Mouse (Mus musculus): ENCODE results near the gene Letmd1. TPM values are rescaled to one million over a fixed set of nuclear protein-coding genes. Genes with fewer than 3 reads are reported as not detected.
A peak's percentile ranks its signal among the peaks of the same experiment; 100 is the strongest.
"Not testable (repeated sequence)": the region's sequence is repeated elsewhere in the genome, so short reads cannot be mapped to it uniquely, and the experiment has no call there.

Letmd1 gene
- total RNA-seq, 2 experiments from 2014 or later: 10.2 to 23.2 TPM

DNA sequence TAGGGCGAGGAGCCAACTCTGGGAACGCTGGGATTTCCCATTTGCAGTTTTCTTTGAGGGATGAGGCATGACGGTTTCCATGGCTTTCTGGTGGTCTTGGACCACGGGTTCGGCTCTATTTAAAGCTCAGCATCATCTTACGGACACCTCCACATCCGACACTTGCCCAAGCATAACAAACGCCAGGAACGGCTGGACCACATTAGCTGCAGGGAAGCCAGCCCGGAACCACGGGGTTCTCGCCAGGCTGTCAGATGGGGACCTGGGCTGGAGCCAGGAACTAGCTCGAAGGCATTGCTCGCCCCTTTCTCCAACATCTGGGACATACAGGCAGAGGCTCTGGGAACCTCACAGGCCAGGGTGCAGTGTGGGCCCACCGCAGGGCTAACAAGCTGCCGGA is 17.6 kb upstream of the Letmd1 start:
- peak; percentile 70 to 74 for DNase-seq

DNA sequence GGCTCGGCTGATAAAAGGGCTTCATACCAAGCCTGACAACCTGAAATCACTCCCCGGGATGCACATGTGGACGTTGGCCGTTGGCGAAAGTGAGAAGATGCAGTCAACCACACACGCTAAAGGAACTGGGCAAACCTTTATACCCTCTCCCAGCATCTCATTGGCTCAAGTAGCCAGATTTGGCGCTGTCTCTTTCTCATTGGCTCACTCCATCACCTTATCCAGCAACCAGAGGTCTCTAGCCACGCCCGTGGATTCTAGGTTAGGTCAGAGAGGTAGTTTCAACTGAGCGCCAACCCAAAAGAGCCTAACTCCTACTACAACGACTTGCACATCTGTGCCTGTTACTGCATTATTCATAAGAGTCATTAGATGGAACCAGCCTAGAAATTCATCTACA is 16.3 kb upstream of the Letmd1 start:
- no peak for DNase-seq

DNA sequence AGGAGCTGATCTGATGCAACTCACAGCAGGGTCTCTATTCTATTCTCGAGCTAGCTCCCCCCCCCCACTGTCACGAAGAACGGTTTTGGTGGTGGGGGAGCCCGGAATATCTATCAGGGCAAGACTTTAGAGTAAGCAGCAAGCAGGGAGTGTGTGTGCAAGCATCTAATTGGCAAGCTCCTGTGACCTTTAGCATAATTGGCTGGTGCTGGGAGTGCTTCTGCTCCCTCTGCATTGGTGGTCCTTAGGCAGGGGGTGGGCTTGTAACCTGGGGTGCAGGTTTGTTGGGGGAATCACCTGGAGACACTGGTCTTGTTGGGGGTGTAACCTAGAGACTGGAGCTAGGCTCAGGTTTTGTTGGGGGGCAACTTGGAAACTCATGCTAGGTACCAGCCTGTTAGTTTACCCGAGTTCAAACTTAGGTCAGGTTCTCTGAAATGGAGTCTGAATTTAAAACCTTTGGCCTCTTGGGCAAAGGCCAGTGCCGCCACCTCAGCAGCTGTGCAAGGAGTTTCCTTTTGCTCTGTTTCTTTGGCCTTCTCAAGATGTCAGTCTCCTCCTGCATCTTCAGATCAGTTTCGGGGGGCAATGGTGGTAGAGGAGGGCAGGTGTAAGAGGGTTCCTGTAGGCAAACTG is 12.3 kb upstream of the Letmd1 start:
- no peak for DNase-seq

DNA sequence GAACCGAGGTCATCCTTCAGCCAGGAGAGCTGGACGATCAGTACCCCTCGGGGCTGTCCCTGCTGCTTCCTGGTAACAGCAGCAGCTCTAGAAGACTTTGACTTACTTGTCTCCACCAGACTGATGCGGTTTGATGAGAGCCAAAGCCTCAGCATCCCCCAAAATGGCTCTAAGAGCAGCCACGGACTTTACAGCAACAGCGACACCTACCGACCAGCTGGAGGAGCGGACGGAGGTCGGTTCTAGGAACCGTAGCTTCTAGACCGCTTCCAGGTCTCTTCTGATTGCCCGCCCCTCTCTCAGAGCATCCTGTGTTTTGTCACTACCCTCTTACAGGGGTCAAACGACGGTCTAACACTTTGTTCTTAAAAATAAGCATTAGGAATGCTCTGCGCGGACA is 11.5 kb upstream of the Letmd1 start:
- peak; percentile 59 to 85 for DNase-seq

DNA sequence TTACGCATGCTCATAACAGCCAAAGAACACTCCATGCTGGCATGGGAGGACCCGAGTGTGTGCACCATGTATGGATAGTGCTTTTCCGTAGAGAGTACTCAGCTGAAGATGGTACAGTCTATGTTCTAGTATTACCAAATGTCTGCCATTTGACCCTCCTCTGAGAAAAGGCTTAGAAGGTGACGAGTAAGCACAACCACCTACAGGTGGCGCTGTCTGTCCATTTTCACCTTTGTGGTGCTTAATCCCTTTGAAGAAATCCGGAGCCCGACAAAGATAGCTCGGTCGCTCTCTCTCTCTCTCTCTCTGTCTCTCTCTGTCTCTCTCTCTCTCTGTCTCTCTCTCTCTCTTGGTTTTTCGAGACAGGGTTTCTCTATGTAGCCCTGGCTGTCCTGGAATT is 10.8 kb upstream of the Letmd1 start:
- peak; percentile 50 to 69 for DNase-seq

DNA sequence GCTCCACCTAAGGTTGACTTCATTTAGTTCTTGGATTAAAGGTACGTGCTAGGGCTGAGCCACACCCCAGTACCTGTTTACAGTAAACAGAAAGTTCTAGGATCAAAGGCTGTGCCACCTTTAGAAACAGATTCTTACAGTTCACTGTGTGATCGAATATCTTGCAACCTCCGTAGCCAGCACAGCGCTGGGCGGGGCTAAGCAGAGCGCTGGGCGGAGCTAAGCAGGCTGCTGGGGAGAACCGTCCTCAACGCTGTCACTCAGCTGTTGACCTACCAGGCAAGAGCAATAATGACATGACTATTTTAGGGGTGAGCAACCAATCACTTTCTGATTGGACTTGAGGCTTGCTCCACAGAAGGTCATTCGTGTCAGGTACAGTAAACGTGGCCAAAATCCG is 7.9 kb upstream of the Letmd1 start:
- no peak for DNase-seq

DNA sequence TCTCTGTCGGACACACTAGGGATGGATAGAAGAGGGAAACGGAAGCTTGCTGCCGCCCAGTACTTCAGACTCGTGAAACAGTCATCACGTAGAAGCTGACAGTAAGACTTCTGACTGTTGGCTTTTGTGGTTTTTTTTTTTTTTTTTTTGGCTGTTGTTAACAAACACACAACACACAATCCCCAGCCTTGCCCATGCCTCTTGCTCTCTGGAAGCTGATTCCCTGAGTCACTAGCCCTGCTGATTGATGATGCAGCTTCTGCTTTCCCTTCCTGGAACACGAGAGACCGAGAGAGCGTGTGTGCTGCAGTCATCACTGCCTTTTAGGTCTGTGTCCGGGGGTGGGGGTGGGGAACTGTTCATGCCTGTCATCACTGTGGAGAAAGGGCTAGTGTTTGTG is 7.2 kb upstream of the Letmd1 start:
- DNase-seq: no peak

DNA sequence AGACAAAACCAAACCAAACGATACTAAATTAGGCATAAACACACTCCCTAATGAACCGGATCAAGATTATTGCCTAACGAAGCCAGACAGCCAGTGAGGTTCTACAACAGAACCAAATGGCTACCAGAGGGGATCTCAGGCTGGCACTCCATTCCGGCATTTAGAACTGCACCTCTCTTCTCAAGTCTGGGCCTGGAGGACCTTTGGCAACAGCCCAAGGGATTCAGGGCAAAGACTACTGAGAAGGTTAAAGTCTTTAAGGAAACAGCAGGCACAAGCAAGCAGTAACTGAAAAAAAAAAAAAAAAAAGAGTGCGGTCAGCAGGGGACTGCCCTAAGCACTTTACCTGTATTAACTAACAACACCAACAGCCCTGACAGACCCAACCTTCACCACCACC is 6.7 kb upstream of the Letmd1 start:
- no peak for DNase-seq

DNA sequence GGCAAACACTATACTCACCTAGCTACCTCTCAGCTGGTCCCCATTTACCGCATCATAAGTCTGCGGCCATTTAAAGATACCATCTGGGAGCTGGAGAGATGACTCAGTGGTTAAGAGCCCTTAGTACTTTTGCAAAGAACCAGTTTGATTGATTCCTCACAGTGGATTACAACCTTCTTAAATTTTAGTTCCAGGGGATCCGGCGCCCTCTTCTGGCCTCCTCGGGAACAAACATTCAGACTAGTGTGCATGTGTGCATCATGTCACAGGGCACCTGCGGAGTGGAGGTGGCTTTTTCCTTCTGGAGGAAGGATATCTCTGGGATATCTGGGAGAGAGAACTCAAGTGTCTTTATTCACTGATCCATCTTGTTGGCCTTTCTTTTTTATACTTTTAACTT is 5.1 kb upstream of the Letmd1 start:
- peak; percentile 28 to 79 for DNase-seq

DNA sequence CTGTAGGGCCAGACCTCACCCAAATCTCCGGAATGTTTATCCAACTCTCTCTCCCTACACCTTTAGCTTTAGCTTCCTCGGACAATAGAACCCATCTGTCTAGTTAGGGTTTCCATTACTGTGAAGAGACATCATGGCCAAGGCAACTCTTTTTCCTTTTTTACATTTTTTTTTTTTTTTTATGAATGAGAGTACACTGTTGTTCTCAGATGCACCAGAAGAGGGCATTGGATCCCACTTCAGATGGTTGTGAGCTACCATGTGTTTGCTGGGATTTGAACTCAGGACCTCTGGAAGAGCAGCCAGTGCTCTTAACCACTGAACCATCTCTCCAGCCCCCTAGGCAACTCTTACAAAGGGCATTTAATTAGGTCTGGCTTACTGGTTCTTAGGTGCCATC is 3.4 kb upstream of the Letmd1 start:
- no peak for DNase-seq

DNA sequence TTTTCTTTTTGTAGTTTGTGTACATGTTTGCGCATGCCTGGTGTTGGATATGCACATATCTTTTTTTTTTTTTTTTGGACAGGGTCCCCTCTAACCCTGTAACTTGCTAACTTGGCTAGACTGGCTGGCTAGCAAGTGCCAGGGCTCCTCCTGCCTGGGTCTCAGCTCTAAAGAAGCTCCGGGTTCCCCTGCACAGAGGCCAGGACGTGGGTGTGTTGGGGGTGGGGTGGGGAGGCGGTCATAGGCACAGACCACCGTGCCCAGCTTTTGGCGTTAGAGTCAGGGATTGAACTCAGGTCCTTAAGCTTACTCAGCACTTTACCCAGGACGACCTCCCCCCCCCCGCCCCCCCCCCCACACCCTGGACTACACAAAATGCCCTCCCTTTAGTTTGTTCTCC is 1.1 kb upstream of the Letmd1 start:
- DNase-seq: no peak

DNA sequence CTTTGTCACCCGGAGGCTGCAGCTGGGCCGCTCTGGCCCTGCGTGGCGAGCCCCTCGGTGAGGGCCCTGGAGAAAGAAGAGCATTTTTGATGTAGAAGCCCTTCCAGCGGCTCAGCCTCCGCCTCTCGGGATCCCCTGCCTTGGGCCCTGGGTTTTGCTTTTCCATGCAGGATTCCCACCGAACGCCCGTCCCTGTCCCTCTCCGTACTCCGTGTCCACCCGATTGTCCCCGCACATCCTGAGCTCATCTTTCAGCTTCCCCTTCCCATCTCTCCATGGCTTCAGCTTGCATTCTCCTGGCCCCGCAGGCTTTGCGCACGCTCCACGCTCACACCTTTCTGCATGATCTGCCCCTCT is 344 bp downstream of the Letmd1 start:
- DNase-seq: no peak

DNA sequence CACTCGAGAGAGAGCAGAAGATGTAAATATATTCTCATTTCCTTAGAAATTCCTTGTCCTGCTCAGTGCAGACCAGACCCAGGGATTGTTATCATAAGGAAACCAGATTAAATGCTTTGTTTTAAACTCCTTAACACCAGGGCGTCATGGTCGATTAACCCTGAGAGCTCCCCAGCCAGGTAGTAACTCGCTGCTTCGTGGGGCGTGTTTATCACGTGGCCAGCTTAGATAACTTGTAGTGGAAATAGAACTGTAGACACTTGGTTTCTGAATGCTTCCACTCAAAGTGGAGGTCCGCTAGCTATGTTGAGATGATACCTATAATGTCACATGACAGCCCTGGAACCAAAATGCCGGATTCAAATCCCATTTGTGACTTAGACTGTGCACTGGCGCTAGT is 1.2 kb downstream of the Letmd1 start:
- DNase-seq: no peak

DNA sequence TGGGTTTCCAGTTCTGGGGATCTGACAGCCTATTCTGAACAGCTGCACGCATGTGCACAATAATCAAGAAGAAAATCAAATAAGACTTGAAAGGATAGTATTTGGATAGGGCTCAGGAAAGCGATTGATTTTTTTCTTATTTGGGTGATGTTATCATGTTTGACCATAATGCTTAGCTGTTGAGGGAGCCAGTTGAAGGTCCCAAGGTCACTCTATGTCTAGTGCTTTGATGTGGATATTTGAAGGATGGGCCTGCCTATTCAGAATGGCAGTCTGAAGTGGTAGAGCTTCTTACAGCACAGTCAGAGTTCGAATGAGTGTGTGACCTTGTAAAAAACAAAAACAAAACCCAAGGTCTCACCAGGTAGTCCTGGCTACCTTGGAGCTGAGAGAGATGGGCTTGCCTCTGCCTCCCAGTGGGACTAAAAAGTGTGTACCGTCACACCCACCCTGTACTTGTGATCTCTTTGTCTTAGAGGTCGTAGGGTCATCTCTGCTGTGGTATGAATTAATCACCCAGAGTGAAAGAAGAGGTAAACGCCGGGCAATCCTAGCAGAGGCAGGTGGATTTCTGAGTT is 5.2 kb downstream of the Letmd1 start:
- no peak for DNase-seq

DNA sequence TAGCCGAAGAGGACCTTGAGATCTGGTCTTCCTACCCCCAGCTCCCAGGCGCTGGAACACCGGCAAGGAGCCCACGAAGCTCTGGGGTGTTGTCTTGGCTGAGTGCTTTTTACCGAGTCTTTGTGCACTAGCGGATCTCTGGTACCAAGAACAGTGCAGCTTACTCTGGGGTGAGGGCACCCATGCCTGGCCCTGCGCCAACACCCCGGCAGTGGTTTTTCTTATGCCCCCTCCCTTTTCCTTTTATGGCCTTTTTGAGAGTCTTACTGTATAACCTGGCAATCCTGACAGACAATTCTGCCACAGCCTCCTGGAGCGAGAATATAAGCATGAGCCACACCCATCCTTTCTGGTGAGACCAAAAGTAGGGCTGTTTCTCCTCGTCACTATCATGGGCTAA is 9.5 kb downstream of the Letmd1 start:
- DNase-seq: no peak

DNA sequence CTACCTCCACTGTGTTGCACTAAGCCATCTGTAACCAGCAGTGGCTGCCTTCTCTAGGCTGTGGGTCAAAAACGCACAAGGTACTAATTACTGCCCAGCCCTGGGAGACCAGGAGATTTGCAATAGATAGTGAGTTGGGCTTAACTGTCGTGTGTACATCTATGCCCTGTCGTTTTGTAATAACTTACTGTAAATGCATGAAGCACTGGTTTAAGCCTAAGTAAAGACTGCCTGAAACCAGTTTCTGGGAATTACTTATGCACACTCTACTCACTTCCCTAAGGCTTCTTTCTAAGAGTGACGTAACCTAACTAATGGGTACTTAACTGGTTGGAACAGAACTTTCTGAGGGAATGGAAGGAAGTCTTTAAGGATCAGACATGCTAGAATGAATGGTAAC is 10.1 kb downstream of the Letmd1 start:
- DNase-seq: no peak

DNA sequence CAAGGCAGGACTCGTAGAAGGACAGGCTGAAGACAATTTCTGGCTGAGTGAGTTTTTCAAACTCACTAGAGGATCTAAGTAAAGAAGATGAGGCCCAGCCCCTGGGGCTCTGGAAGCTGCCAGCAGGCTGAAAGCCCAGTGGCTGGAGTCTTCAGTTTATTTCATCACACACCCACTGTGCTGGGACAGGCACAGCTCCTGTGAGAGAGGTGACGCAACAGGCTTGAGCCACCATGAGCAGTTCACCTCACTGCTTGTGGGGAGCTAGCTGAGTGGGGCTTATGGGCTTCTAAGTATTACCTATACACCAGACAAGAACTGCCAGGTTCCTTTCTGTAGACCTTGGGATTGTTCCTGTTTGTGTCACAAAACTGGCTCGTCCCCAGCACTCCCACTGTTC is 16.8 kb downstream of the Letmd1 start:
- peak; percentile 49 to 51 for DNase-seq

DNA sequence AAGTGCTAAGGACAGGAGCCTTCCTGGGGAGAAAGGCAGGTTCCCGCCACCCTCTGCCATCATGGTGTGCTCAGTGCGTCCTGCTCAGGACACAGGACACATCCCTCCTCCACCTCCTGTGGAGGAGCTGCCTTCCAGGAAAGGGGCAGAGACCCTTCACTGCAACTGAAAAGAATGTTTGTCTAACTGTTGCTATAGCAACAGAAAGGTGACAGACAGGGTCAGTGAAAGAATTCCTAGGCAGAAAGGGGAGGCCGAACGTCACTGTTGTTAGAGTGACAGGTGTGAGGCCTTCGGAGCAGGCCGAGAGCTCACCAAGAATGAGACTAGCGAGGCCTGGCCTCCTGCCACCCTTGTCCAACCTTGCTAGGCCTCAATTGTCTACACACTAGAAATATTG is 17.6 kb downstream of the Letmd1 start:
- no peak for DNase-seq

DNA sequence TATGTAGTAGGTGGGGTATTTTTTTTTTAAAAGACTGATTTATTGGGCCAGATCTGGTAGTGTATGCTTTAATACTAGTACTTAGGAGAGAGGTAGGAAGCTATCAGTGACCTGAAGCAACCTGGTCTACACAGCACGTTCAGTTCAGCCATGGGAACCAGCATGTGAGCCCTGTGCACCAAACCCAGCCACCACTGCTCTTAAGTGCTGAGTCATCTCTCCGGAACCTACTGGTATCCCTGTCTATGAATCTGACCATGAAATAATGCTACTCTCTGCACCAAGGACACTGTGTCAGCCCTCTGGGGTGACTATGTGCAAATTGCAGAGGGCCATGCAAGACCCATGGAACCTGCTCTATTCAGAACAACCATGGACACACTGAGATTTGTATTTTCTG is 18.2 kb downstream of the Letmd1 start:
- DNase-seq: no peak

DNA sequence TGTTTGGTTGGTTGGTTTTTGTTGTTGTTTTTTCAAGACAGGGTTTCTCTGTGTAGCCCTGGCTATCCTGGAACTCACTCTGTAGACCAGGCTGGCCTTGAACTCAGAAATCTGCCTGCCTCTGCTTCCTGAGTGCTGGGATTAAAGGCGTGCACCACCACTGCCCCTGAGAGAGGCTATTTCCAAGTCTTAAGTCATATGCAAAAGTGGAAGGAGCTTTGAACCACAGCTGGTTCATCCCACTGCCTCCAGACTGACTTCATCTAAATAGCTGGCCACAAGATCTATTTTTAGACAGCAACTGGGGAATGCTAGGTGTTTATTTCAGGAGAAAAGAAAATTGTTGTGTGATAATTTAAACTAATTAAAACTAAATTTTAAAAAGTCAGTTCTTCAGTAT is 19.5 kb downstream of the Letmd1 start:
- not testable (repeated sequence) for DNase-seq

DNA sequence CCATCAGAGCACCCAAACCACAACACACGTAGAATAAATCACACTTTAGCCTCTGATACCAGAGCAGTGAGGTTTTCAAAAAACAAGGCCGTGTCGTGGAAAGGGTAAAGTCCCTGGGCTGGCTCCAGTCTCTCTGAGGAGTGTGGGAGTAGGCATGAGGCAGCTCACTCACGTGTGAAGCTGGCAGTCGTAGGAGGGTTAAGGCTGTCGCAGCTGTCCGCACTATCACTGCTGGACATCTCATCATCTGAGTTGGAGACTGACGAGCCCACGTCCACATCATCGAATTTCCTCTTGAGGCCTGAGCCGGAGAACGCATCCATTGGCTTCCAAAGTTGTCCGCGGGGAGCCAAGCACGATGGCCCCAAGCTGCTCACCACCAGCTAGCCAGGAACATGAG is 20.4 kb downstream of the Letmd1 start:
- peak in 1 of 2 experiments; percentile 13 for DNase-seq

DNA sequence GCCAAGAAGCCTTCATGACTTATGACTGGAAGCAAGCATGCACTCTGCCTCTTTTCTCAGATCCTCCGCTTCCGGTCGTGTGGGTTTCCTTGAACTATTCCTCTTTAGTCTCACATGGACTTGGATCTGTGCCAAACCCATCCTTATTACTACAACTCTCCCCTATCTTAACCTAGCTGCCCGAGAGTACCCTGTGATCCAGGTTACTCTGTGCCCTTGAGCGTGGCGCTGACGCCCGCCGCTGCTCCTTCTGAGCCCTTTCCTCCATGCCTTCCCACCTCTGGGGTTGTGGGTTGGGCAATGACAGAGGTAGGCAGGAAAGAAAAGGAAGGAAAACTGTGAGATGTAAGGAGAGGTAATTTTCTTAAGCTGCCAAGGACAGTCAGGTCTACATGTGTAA is 23.1 kb downstream of the Letmd1 start:
- no peak for DNase-seq

DNA sequence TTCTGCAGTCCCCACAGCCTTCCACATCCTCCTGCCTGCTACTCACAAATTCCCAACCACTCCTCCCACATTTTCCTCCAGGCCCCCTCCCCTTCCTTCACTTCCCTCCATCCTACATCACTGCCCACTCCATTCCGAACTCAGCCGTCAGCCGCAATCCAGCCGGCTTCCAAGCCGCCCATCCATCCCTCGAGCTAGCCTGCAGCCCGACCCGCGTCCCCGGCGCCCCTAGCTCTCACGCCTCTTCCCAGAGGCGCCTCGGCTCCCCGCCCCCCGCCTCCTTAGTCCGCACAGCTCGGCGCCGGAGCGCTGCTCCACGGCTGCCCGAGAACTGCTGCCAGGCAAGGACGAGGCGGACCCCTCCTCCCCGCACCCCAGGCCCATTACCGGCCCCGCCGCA is 25.8 kb downstream of the Letmd1 start:
- DNase-seq: no peak

DNA sequence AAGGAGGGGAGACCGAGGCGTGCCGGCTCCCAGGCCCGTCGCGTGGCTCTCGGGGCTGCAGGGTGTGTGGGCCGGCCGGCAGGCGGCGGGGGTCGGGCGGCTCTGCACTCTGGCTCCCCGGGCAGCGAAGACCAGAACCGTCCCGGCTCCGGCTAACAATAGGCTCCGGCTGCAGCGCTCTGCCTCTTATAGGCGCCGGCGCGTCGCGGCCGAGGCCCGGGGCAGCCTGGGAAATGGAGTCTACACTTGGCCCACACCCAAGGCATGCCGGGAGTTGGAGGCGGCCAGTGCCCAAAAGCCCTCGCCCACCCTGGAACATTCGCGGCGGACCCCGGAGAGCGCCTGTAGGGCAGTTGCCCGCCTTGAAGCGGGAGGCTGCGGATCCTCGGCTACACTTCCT is 26.3 kb downstream of the Letmd1 start, which contains the start of gene Csrnp2:
Gene Csrnp2, minus strand, starts transcription at position 387 of the 400 bp plus-strand sequence.
- peak; percentile 93 to 94 for DNase-seq

DNA sequence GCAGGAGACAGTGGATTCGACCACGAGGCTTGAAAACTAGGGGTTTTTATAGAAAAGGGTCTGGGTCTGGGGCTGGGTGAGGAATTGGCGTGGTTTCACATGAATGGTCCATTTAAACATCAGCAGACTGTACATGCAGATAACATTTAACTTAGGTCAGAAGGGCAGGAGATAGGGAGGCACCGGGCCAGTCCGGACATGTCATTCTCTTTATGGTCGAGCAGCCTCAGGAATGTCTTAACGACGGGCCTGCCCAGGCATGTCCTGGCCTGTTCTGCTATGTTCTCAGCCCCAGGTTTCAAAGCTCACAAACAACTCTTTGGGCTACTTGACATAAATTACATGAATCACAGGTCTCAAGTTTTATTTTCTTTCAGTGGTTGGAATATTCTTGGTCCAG is 30.7 kb downstream of the Letmd1 start:
- not testable (repeated sequence) for DNase-seq
